Mouse (Mus musculus) hindbrain, embryonic 15.5 days (tissue): Measurements from ENCODE around the gene Marc2. TPM values are rescaled to one million over a fixed set of nuclear protein-coding genes. Genes with fewer than 3 reads are reported as not detected.

Experiments
- ATAC-seq: fragments of 200-750 bp; cut with Nextera tagmentation; 2 replicates; pipeline ENCODE4 v1.8.0; 2017; ENCODE audit warnings: low read depth, moderate number of reproducible peaks, moderate TSS enrichment; ENCODE audit not compliant: low FRiP score
- H3K27ac ChIP-seq: fragments of 300-500 bp; sonication (generic); replicated peaks from 2 replicates; pipeline ENCODE4 v1.5.1; 2015; ENCODE audit warnings: mild to moderate bottlenecking, inconsistent platforms
- H3K27me3 ChIP-seq: fragments of 300-500 bp; sonication (generic); 2 replicates; pipeline ENCODE4 v1.6.1; 2015; ENCODE audit warnings: control low read depth, inconsistent platforms
- H3K36me3 ChIP-seq: fragments of 300-500 bp; sonication (generic); 2 replicates; pipeline ENCODE4 v1.6.1; 2015; ENCODE audit warnings: control low read depth, inconsistent platforms
- H3K4me1 ChIP-seq: fragments of 300-500 bp; sonication (generic); replicated peaks from 2 replicates; pipeline ENCODE4 v1.6.1; 2015; ENCODE audit warnings: control low read depth, inconsistent platforms
- H3K4me2 ChIP-seq: fragments of 300-500 bp; sonication (generic); 2 replicates; pipeline ENCODE4 v1.6.1; 2015; ENCODE audit warnings: moderate library complexity, mild to moderate bottlenecking, inconsistent platforms
- H3K4me3 ChIP-seq: fragments of 300-500 bp; sonication (generic); 2 replicates; pipeline ENCODE4 v1.5.1; 2015; ENCODE audit warnings: mild to moderate bottlenecking, inconsistent platforms
- H3K9ac ChIP-seq: fragments of 300-500 bp; sonication (generic); 2 replicates; pipeline ENCODE4 v1.6.1; 2015; ENCODE audit warnings: inconsistent platforms
- H3K9me3 ChIP-seq: fragments of 300-500 bp; sonication (generic); 2 replicates; pipeline ENCODE4 v1.6.1; 2016; ENCODE audit warnings: control low read depth, inconsistent platforms
- WGBS: fragments of 180-500 bp; shearing (Covaris S2); methylation state at CpG from one replicate; pipeline ENCODE4 v1.1.7; 2015; 5-methylcytosine and 5-hydroxymethylcytosine counted together
- polyA plus RNA-seq: library from polyadenylated mRNA; unstranded; fragments of >200 nt; fragmentation: Nextera tagmentation; extraction: Ambion mirVana; gene quantifications from 2 replicates; pipeline ENCODE4 v1.2.1, GENCODE M21; 2015

The Marc2 gene
- polyA plus RNA-seq: 114 and 130 TPM in 2 replicates

GRCm38 (mm10) chr1:184846092-184846750, at the start of gene Marc2:
Marc2 (minus strand) TSS chr1:184846451.
- peak within 1 kb of the TSS; percentile 73 for H3K27ac ChIP-seq
- H3K4me2 ChIP-seq: peak within 1 kb of the TSS; percentile 73
- H3K9ac ChIP-seq: peak within 1 kb of the TSS; percentile 76
- H3K4me3 ChIP-seq: peak within 1 kb of the TSS; percentile 78
- 2% methylated on average over 18 of the region's 18 CpGs for WGBS
- H3K9me3 ChIP-seq: no peaks in the 10 kb centered on the region
- peaks cover 28% of the 10 kb centered on the region for H3K4me1 ChIP-seq
- peak; percentile 27 for ATAC-seq
- H3K27me3 ChIP-seq: peaks cover 5% of the 10 kb centered on the region; the same call in 1 of the 2 replicates
- H3K36me3 ChIP-seq: no peaks in the 10 kb centered on the region

GRCm38 (mm10) chr1:184891998-184892397, 45.7 kb upstream of the Marc2 start:
- no peaks in the 10 kb centered on the region for H3K36me3 ChIP-seq
- 88% methylated on average over 3 of the region's 3 CpGs for WGBS

GRCm38 (mm10) chr1:184889454-184889853, 43.2 kb upstream of the Marc2 start:
- WGBS: 94% methylated on average over 6 of the region's 6 CpGs
- no peak overlapping the region for H3K4me3 ChIP-seq
- ATAC-seq: no peak

More at GRCm38 (mm10) chr1:184891998-184892397, 45.7 kb upstream of the Marc2 start:
- Histone ChIP-seq H3K27me3 (no peaks in the 10 kb centered on the region), H3K4me3 (no peak overlapping the region), H3K4me2 (no peak overlapping the region), H3K9me3 (no peaks in the 10 kb centered on the region), H3K4me1 (no peaks in the 10 kb centered on the region), H3K9ac (no peak overlapping the region), H3K27ac (no peak overlapping the region)
- no peak for ATAC-seq

GRCm38 (mm10) chr1:184886160-184886559, 39.9 kb upstream of the Marc2 start:
- WGBS: 55% methylated on average over 1 of the region's 1 CpGs
- peaks cover 10% of the 10 kb centered on the region for H3K4me1 ChIP-seq
- no peak for ATAC-seq
- no peak overlapping the region for H3K27ac ChIP-seq
- peaks cover 36% of the 10 kb centered on the region for H3K27me3 ChIP-seq
- no peaks in the 10 kb centered on the region for H3K9me3 ChIP-seq
- no peak overlapping the region for H3K4me3 ChIP-seq
- no peak overlapping the region for H3K4me2 ChIP-seq
- no peak overlapping the region for H3K9ac ChIP-seq
- H3K36me3 ChIP-seq: no peaks in the 10 kb centered on the region

More at GRCm38 (mm10) chr1:184889454-184889853, 43.2 kb upstream of the Marc2 start:
- no peak overlapping the region for H3K9ac ChIP-seq
- no peaks in the 10 kb centered on the region for H3K4me1 ChIP-seq
- no peaks in the 10 kb centered on the region for H3K36me3 ChIP-seq
- no peak overlapping the region for H3K27ac ChIP-seq
- no peaks in the 10 kb centered on the region for H3K9me3 ChIP-seq
- no peak overlapping the region for H3K4me2 ChIP-seq
- peaks cover 3% of the 10 kb centered on the region; the same call in 1 of the 2 replicates for H3K27me3 ChIP-seq

GRCm38 (mm10) chr1:184882281-184883268, 36.3 kb upstream of the Marc2 start, which contains the start of gene C130074G19Rik:
C130074G19Rik (minus strand) TSS chr1:184883218.
- ATAC-seq: no peak
- peaks cover 38% of the 10 kb centered on the region for H3K27me3 ChIP-seq
- WGBS: 4% methylated on average over 77 of the region's 77 CpGs
- peak within 1 kb of the TSS; percentile 26 for H3K9ac ChIP-seq
- H3K27ac ChIP-seq: no peak within 1 kb of the TSS
- H3K36me3 ChIP-seq: no peaks in the 10 kb centered on the region
- peak within 1 kb of the TSS; percentile 43 for H3K4me3 ChIP-seq
- H3K4me1 ChIP-seq: peaks cover 10% of the 10 kb centered on the region
- H3K4me2 ChIP-seq: peak within 1 kb of the TSS; percentile 79
- H3K9me3 ChIP-seq: no peaks in the 10 kb centered on the region

GRCm38 (mm10) chr1:184881861-184882260, 35.6 kb upstream of the Marc2 start:
- Histone ChIP-seq H3K27me3 (peaks cover 38% of the 10 kb centered on the region), H3K27ac (no peak overlapping the region), H3K9me3 (no peaks in the 10 kb centered on the region), H3K4me1 (peaks cover 10% of the 10 kb centered on the region), H3K4me3 (peak overlapping the region; percentile 43; the same call in 1 of the 2 replicates), H3K36me3 (no peaks in the 10 kb centered on the region), H3K4me2 (no peak overlapping the region), H3K9ac (no peak overlapping the region)
- 70% methylated on average over 7 of the region's 7 CpGs for WGBS
- no peak for ATAC-seq

- no peaks in the 10 kb centered on the region for H3K9me3 ChIP-seq
- no peak overlapping the region for H3K4me2 ChIP-seq
- peaks cover 38% of the 10 kb centered on the region for H3K27me3 ChIP-seq
- 83% methylated on average over 5 of the region's 5 CpGs for WGBS
- peaks cover 10% of the 10 kb centered on the region for H3K4me1 ChIP-seq
- no peak overlapping the region for H3K9ac ChIP-seq
- ATAC-seq: no peak
- H3K36me3 ChIP-seq: no peaks in the 10 kb centered on the region
- H3K27ac ChIP-seq: no peak overlapping the region
- H3K4me3 ChIP-seq: no peak overlapping the region
Observed at GRCm38 (mm10) chr1:184881211-184881610, 35.0 kb upstream of the Marc2 start.

GRCm38 (mm10) chr1:184878860-184879259, 32.6 kb upstream of the Marc2 start:
- Histone ChIP-seq H3K4me2 (no peak overlapping the region), H3K27ac (no peak overlapping the region), H3K9ac (no peak overlapping the region), H3K27me3 (peaks cover 28% of the 10 kb centered on the region), H3K4me1 (peaks cover 10% of the 10 kb centered on the region), H3K4me3 (no peak overlapping the region), H3K9me3 (no peaks in the 10 kb centered on the region), H3K36me3 (no peaks in the 10 kb centered on the region)
- WGBS: 75% methylated on average over 6 of the region's 6 CpGs
- ATAC-seq: no peak

GRCm38 (mm10) chr1:184877306-184877705, 31.1 kb upstream of the Marc2 start:
- ATAC-seq: no peak
- H3K27me3 ChIP-seq: peaks cover 13% of the 10 kb centered on the region
- no peak overlapping the region for H3K27ac ChIP-seq
- no peak overlapping the region for H3K4me3 ChIP-seq
- H3K4me2 ChIP-seq: no peak overlapping the region
- H3K4me1 ChIP-seq: peaks cover 1% of the 10 kb centered on the region
- WGBS: 81% methylated on average over 2 of the region's 2 CpGs
- no peak overlapping the region for H3K9ac ChIP-seq
- no peaks in the 10 kb centered on the region for H3K36me3 ChIP-seq
- no peaks in the 10 kb centered on the region for H3K9me3 ChIP-seq

- WGBS: 74% methylated on average over 11 of the region's 11 CpGs
- ATAC-seq: no peak
- Histone ChIP-seq H3K4me2 (no peak overlapping the region), H3K27ac (no peak overlapping the region), H3K36me3 (no peaks in the 10 kb centered on the region), H3K27me3 (no peaks in the 10 kb centered on the region), H3K4me3 (no peak overlapping the region), H3K9ac (no peak overlapping the region), H3K4me1 (peaks cover 3% of the 10 kb centered on the region; the same call in 1 of the 2 replicates), H3K9me3 (no peaks in the 10 kb centered on the region)
Observed at GRCm38 (mm10) chr1:184873910-184874309, 27.7 kb upstream of the Marc2 start.

- Histone ChIP-seq H3K9ac (no peak overlapping the region), H3K9me3 (no peaks in the 10 kb centered on the region), H3K36me3 (no peaks in the 10 kb centered on the region), H3K27ac (no peak overlapping the region), H3K27me3 (no peaks in the 10 kb centered on the region), H3K4me2 (no peak overlapping the region), H3K4me1 (peaks cover 3% of the 10 kb centered on the region; the same call in 1 of the 2 replicates), H3K4me3 (no peak overlapping the region)
- WGBS: 85% methylated on average over 7 of the region's 7 CpGs
- no peak for ATAC-seq
Observed at GRCm38 (mm10) chr1:184872069-184872819, 26.0 kb upstream of the Marc2 start.
